Mouse (Mus musculus) Patski (cell line): ENCODE results near the gene Gmcl1. TPM values are rescaled to one million over a fixed set of nuclear protein-coding genes. Genes with fewer than 3 reads are reported as not detected.

Experiments
- ATAC-seq: fragments of 100-300 bp; one replicate; pipeline ENCODE4 v1.8.0; 2021
- CTCF ChIA-PET: fragments of 350-600 bp; sonication (Branson Sonifier 250); formaldehyde crosslinking; loops from one replicate; lab custom pipeline; 2022; ENCODE audit warnings: inconsistent platforms; lab: Charles Lee
- POLR2A ChIA-PET: fragments of 350-600 bp; sonication (Branson Sonifier 250); formaldehyde crosslinking; loops from one replicate; lab custom pipeline; 2022; ENCODE audit warnings: antibody characterized with exemption, inconsistent platforms; lab: Charles Lee
- DNase-seq: peaks from one replicate; pipeline ENCODE4 v3.0.0-alpha.2; 2011; ENCODE audit warnings: low read depth, low spot score
- H3K27me3 ChIP-seq: fragments of 371-371 bp; one replicate; pipeline ENCODE4 v1.5.1; 2021
- CTCF ChIP-seq: fragments of 100-300 bp; IDR thresholded peaks from one replicate; pipeline ENCODE4 v1.5.1; 2021
- in situ Hi-C: fragments of 300-500 bp; cut with MboI; formaldehyde crosslinking; loops from 3 replicates; pipeline ENCODE4 v1.11.1; 2018; ENCODE audit warnings: low pct_unique_long_range_greater_than_20kb, mixed read lengths
- polyA plus RNA-seq: library from polyadenylated mRNA; unstranded; gene quantifications from one replicate; pipeline ENCODE4 v1.2.3, GENCODE M21; 2021

The Gmcl1 gene
- polyA plus RNA-seq, 1 experiment from 2014 or later = 59.1 TPM

GRCm38 (mm10) chr6:86696213-86696612, 37.0 kb downstream of the Gmcl1 start:
- H3K27me3 ChIP-seq = no peaks in the 10 kb centered on the region
- no peak for DNase-seq
- ATAC-seq = no peak
- POLR2A ChIA-PET = no interaction called here
- in situ Hi-C loops = no loop called here
- CTCF ChIA-PET = interaction anchor here (2.5 kb wide), 1 partner anchor 13 kb away, joined by 10 read pairs; no protein-coding TSS in a partner anchor
- no peak for TF ChIP-seq CTCF

GRCm38 (mm10) chr6:86694465-86694864, 38.7 kb downstream of the Gmcl1 start:
- no peak for ATAC-seq
- ChIA-PET POLR2A (no interaction called here), CTCF (interaction anchor here (0.9 to 1.8 kb wide), 4 partner anchors 11 to 24 kb away, joined by 3 to 5 read pairs (median 4); no protein-coding TSS in a partner anchor)
- TF ChIP-seq CTCF = peak; percentile 66
- in situ Hi-C loops = no loop called here
- no peak for DNase-seq
- H3K27me3 ChIP-seq = no peaks in the 10 kb centered on the region

- ChIA-PET POLR2A (no interaction called here), CTCF (interaction anchor here (1.1 to 1.2 kb wide), 2 partner anchors 9 to 117 kb away, joined by 3 read pairs; no protein-coding TSS in a partner anchor)
- DNase-seq (no peak), ATAC-seq (no peak)
- TF ChIP-seq CTCF = no peak
- H3K27me3 ChIP-seq = no peaks in the 10 kb centered on the region
- in situ Hi-C loops = no loop called here
These were observed 43.5 kb downstream of the Gmcl1 start for GRCm38 (mm10) chr6:86689671-86690070.

- ATAC-seq (peak; percentile 65), DNase-seq (peak; percentile 86)
- no peak for TF ChIP-seq CTCF
- H3K27me3 ChIP-seq = no peaks in the 10 kb centered on the region
- ChIA-PET CTCF (no interaction called here), POLR2A (interaction anchor here (0.7 kb wide), 1 partner anchor 47 kb away, joined by 5 read pairs; no protein-coding TSS in a partner anchor)
- in situ Hi-C loops = no loop called here
These were observed 46.2 kb downstream of the Gmcl1 start for GRCm38 (mm10) chr6:86686971-86687370.

GRCm38 (mm10) chr6:86684655-86685011, 48.5 kb downstream of the Gmcl1 start:
- in situ Hi-C loops = no loop called here
- CTCF ChIA-PET = interaction anchor here (1.0 kb wide), 2 partner anchors 9 to 153 kb away, joined by 3 read pairs; no protein-coding TSS in a partner anchor
- no peak for ATAC-seq
- TF ChIP-seq CTCF = no peak
- no peak for DNase-seq
- no peaks in the 10 kb centered on the region for H3K27me3 ChIP-seq
- POLR2A ChIA-PET = no interaction called here

- ATAC-seq (no peak), DNase-seq (peak; percentile 28)
- no peaks in the 10 kb centered on the region for H3K27me3 ChIP-seq
- CTCF ChIA-PET = interaction anchor here (1.0 kb wide), 1 partner anchor 152 kb away, joined by 3 read pairs; no protein-coding TSS in a partner anchor
- no peak for TF ChIP-seq CTCF
- in situ Hi-C loops = no loop called here
- POLR2A ChIA-PET = no interaction called here
These were observed 49.1 kb downstream of the Gmcl1 start, which contains the start of gene Snrnp27 for GRCm38 (mm10) chr6:86683872-86684654. Gene Snrnp27 (minus strand): TSS chr6:86684522.

GRCm38 (mm10) chr6:86681289-86681688, 51.9 kb downstream of the Gmcl1 start:
- no peak for TF ChIP-seq CTCF
- in situ Hi-C loops = no loop called here

GRCm38 (mm10) chr6:86678341-86678740, 54.8 kb downstream of the Gmcl1 start:
- H3K27me3 ChIP-seq = no peaks in the 10 kb centered on the region
- CTCF ChIA-PET = interaction anchor here (1.4 to 1.6 kb wide), 2 partner anchors 12 to 24 kb away, joined by 3 to 5 read pairs; no protein-coding TSS in a partner anchor
- POLR2A ChIA-PET = no interaction called here
- ATAC-seq (peak; percentile 47), DNase-seq (peak; percentile 73)
- TF ChIP-seq CTCF = no peak
- in situ Hi-C loops = loop anchor here (10.0 kb wide), 1 partner anchor 244 kb away; the partner anchor contains the start of gene C87436

More at GRCm38 (mm10) chr6:86681289-86681688, 51.9 kb downstream of the Gmcl1 start:
- no peaks in the 10 kb centered on the region for H3K27me3 ChIP-seq
- ATAC-seq (no peak), DNase-seq (no peak)
- ChIA-PET POLR2A (no interaction called here), CTCF (no interaction called here)

GRCm38 (mm10) chr6:86670873-86671272, 62.3 kb downstream of the Gmcl1 start:
- no peaks in the 10 kb centered on the region for H3K27me3 ChIP-seq
- no peak for TF ChIP-seq CTCF
- ATAC-seq = no peak
- ChIA-PET POLR2A (no interaction called here), CTCF (interaction anchor here (0.7 to 1.8 kb wide), 10 partner anchors 12 to 141 kb away, joined by 3 to 12 read pairs (median 4); no protein-coding TSS in a partner anchor)
- DNase-seq = no peak
- in situ Hi-C loops = loop anchor here (5.0 to 10.0 kb wide), 2 partner anchors 124 to 236 kb away; partner anchors contain the start of gene C87436

GRCm38 (mm10) chr6:86669240-86669727, 63.9 kb downstream of the Gmcl1 start:
- in situ Hi-C loops = loop anchor here (5.0 kb wide), 1 partner anchor 67 kb away; no protein-coding TSS in a partner anchor
- ChIA-PET POLR2A (interaction anchor here (0.6 kb wide), 1 partner anchor 16 kb away, joined by 4 read pairs; no protein-coding TSS in a partner anchor), CTCF (interaction anchor here (1.3 to 1.6 kb wide), 2 partner anchors 122 to 124 kb away, joined by 5 to 9 read pairs; no protein-coding TSS in a partner anchor)
- no peaks in the 10 kb centered on the region for H3K27me3 ChIP-seq
- peak; percentile 98 for ATAC-seq
- TF ChIP-seq CTCF = no peak
- peak; percentile 98 for DNase-seq
